Mouse (Mus musculus): Measurements from ENCODE around the gene Hmg20b.

The Hmg20b gene

DNA sequence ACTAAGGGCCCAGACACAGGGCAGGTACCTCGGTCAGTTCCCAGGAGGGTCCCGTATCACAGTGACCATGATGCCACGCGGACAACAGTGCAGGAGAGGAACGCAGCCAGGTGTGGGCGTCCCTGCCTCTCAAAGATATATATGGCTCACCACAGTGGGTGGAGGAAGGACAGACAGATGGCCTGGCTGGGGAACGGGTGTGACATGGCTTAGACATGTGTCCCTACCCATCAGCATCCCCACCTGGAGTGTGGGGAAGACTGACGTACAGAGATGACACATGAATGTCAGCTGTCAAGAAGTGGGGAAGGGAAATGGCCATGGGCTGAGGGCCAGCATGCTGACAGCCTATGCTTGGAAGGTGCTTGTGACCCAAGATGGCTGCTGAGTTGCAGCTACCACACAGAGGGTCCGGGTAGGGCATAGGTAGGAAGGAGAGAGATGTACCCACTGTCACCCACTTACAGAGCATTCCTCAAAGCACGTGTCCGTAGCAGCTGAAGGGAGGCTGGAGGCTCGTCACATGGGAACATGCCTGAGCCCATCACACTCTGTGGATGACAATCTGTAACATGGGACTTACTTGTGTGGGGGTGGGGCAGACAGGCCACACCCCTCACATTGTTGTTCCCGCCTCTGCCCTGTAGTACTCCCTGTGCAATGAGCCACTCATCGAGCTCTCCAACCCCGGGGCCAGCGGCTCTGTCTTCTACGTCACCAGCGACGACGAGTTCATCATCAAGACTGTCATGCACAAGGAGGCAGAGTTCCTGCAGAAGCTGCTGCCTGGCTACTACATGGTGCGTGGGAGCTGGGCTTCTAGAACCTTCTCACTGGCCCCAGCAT, 43.2 kb downstream of the Hmg20b start:
- no peak for DNase-seq (ENCODE audit: extremely low spot score, low read depth, low spot score)

DNA sequence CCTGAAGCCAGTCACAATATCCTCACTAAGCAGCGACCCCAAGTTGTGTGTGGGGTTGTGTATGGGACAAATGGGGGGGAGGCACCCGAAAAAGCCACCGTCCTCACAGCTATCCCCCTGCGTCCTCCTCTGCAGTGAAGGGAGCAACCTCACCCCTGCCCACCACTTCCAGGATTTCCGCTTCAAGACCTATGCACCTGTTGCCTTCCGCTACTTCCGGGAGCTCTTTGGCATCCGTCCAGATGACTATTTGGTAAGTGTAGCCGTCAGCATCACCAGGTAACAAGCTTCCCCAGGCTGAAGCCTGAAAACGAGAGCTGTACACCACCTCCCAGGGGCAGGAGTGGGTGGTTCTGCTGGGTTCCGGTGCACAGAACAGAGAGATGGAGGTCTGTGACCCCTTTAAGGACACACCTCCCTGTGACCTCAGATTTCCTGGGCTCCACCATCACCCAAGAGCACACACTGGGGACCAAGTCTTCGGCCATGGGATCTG, 44.1 kb downstream of the Hmg20b start:
- DNase-seq (ENCODE audit: extremely low spot score, low read depth, low spot score): no peak

DNA sequence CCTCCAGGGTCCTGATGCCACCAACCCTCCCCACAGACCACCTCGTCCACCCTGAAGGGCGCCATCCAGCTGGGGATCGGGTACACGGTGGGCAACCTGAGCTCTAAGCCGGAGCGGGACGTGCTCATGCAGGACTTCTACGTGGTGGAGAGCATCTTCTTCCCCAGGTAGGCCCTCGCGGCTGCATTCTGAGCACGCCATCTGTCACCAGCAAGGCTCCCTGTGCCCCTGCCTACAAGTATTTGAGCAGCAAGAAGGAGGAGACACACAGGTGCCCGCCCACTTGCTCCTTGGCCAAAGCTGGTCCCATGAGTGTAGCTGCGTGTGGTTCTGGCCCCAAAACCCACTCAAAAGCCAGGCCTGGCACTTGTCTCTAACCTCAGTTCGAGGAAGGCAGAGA, 44.6 kb downstream of the Hmg20b start:
- no peak for DNase-seq (ENCODE audit: extremely low spot score, low read depth, low spot score)

GRCm38 (mm10) chr10:81304597-81305238, 45.6 kb downstream of the Hmg20b start:
- no peak for DNase-seq (ENCODE audit: extremely low spot score, low read depth, low spot score)

DNA sequence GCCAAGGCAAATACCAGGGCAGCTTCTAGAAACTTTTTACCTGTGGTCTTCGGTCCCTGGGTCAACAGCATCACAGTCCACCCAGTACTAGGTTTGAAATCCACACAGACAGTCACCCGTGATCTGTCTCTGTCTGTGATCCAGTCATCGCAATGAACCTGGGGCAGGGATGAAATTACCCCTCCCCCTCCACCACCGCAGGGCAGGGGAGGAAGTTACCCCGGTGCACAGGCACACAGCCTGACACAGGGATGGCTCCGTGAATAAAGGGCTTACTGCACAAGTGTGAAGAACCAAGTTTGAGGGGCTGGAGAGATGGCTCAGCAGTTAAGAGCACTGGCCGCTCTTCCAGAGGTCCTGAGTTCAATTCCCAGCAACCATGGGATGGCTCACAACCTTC, 46.5 kb downstream of the Hmg20b start:
- no peak for DNase-seq (ENCODE audit: extremely low spot score, low read depth, low spot score)

GRCm38 (mm10) chr10:81303258-81303657, 47.0 kb downstream of the Hmg20b start:
- no peak for DNase-seq (ENCODE audit: extremely low spot score, low read depth, low spot score)

DNA sequence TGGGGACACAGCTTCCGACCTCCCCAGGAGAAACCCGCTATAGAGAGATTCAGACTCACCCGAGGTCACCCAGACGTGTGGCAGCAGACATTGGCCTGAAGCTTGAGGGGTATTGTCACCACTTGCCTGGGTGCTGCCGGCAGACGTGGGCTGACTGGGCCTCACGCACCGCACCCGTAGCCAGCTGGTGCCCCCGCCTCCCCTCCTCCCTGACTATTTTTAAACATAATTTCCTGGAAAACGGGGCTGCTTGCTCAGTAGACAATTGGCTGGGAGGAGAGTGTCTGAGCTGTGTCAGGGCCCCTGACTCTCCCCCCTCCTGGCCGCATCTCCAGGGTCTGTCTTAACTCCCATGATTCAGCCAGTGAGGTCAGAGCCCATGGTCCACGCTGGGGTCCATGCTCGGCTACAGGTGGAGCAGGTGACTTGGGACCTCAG, 47.5 kb downstream of the Hmg20b start:
- no peak for DNase-seq (ENCODE audit: extremely low spot score, low read depth, low spot score)

- no peak for DNase-seq (ENCODE audit: extremely low spot score, low read depth, low spot score)
Measured at GRCm38 (mm10) chr10:81302288-81302687, 48.0 kb downstream of the Hmg20b start.

DNA sequence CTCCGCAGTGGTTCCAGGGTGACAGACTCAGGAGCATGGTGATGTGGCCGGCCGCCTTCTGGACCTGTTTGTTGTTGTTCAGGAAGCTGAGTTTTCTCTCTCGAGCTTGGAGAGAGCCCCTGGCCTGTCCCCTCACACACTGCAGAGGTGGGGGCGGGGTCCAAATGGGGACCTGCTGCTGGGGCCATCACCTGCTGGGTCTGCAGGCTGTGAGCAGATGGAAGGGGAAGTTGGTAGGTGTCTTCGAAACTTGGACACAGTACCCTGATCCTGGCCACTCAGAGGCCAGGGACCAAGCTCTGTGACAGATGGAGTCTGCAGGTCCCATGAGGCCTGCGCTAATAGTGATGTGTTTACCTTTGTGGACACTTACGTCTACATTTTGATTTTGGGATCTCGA, 49.0 kb downstream of the Hmg20b start:
- no peak for DNase-seq (ENCODE audit: extremely low spot score, low read depth, low spot score)

- no peak for DNase-seq (ENCODE audit: extremely low spot score, low read depth, low spot score)
Measured at GRCm38 (mm10) chr10:81300352-81300907, 49.9 kb downstream of the Hmg20b start.

DNA sequence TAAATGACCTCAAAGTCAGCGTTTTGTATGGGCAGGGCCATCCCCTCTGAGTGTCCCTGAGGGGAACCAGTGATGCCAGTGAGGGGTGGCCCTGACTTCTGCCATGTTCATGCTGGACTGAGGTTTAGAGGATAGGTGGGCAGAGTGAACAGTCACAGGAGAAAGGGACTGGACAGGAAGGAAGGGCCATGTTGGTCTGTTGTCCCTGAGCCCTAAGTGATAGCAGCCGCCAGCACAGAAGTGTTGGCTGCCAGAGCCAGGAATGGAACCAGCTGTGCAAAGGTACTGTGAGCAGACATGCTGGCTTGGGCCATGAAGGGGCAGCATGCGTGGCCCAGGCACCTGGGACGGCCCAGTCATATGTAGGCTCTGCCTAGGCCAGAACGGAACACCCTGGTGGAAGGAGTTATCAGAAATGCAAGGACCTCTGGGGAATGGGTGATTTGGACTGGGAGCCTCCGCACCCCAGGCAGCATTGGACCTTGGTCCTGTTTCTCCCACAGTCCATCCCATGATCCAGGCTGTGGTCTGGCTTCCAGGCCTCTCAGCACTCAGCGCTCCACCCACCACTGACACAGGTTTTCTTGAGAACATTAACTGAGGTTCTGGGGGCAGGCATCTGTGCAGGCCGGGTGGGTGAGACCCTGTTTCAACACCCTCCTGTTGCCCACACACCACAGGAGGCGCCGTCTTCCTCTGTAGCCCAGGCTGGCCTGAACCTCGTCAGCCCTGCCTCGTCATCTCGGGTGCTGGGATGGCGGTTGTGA, 50.5 kb downstream of the Hmg20b start:
- no peak for DNase-seq (ENCODE audit: extremely low spot score, low read depth, low spot score)

DNA sequence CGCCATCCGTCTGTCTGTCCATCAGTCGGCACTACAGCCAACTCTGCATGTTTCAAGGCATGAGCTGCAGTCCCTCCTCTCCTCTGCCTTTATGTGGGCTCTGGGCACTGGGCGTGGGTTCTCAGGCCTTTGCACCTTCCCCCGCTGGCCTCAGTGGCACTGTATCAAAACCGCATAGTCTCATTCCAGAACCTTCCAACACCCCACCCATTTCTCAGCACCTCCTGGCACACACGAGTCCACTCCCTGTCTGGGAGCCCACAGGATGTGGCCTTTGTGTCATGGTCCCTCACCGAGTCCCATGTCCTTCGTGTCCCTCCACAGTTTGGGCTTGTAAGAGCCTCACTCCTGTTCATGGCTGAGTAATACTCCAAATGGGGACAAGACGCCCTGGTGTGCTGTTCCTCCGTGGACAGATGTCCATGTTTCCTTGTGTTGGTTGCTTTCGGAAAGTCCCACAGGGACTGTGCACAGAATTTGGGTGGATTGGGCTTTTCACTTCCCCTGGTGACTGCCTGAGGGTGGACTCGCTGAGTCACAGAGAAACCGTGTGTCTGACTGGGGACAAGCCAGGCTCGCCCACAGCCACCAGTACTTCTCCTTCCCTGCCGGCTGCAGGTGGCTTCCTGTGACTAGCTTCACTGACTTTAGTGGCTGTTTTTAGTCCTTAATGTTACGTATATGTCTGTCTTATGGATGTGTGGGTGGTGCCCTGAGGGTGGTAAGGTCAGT, 51.7 kb downstream of the Hmg20b start:
- DNase-seq (ENCODE audit: extremely low spot score, low read depth, low spot score): no peak

DNA sequence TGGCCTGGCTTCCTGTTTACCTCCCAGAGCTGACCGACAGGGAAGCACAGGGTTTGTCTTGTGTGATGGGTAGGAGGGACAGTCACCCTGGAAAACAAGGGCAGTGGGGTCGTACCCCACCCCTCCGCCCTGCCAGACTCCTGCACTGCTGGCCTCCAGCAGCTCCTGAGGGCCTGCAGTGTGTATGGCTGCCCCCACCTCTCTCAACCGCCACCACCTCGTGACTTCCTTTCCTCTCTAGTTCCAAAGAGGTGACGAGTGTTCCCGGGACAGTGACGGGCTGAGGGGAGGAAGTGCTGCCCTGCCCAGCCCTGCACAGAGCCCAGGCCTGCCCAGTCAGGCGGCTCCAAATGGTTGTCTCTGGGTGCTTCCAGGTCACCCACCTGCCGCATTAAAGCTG, 52.4 kb downstream of the Hmg20b start:
- DNase-seq (ENCODE audit: extremely low spot score, low read depth, low spot score): no peak

DNA sequence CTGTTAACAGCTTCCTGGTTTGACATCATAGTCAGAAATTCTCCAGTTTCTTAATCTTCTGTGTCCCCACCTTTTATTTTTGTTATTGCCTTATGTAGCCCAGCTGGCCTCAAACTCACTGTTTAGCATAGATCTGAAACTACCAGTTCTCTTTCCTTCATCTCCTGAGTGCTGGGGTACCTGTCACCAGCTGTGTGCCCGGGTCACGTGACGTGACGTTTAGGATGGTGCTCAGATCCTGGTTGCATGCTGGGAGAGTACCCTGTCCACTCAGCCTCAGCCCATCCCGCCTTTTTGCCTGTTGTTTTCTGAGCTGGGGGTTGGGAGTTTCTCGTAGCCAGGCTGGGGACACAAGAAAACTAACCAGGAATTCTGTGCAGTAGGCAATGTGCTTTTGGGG, 53.0 kb downstream of the Hmg20b start:
- no peak for DNase-seq (ENCODE audit: extremely low spot score, low read depth, low spot score)
